12 mouse cellular contexts compared by ENCODE assay signal in genomic region chr9:42195651-42196050, GRCm38 (mm10).
DNase-seq lines count a peak whose midpoint lies in the region; ATAC-seq and TF ChIP-seq lines count a peak whose summit lies in the region.
"Had no signal": no experiment of that assay in that cellular context is flagged by ENCODE, and none has a peak within 500 bp of the region (broad histone marks: within the 10 kb centered on the region; RNA-seq: fewer than 3 reads in every experiment).

No protein-coding gene starts in this region.

- H3K4me2 ChIP-seq in intestine, embryonic 14.5 days (ENCODE audit: low read length): no peak overlapping the region
- no peak overlapping the region for H3K4me2 ChIP-seq in hindbrain, embryonic 11.5 days (replicated peaks; ENCODE audit: low read depth, low read length)
- no peak overlapping the region for H3K4me2 ChIP-seq in liver, embryonic 11.5 days
- H3K4me2 ChIP-seq: embryonic facial prominence, embryonic 15.5 days; liver, embryonic 13.5 days; midbrain, embryonic 15.5 days; neural tube, embryonic 15.5 days had no signal

- no peak overlapping the region for H3K4me3 ChIP-seq in left cerebral cortex, adult 2 months
- H3K4me3 ChIP-seq in intestine, embryonic 14.5 days (ENCODE audit: low read depth, low read length): no peak overlapping the region
- H3K4me3 ChIP-seq in testis, adult 2 months (ENCODE audit: control insufficient read depth, low read depth, low read length): no peak overlapping the region
- H3K4me3 ChIP-seq in hindbrain, embryonic 11.5 days (ENCODE audit: low read depth, low read length): no peak overlapping the region
- no peak overlapping the region for H3K4me3 ChIP-seq in liver, embryonic 11.5 days (ENCODE audit: low read depth, low read length)
- H3K4me3 ChIP-seq: embryonic facial prominence, embryonic 15.5 days; liver, embryonic 13.5 days; midbrain, embryonic 15.5 days; neural tube, embryonic 15.5 days had no signal

- WGBS in intestine, embryonic 14.5 days: 80% methylated on average over 8 of the region's 8 CpGs
- WGBS in hindbrain, embryonic 11.5 days: 79% methylated on average over 8 of the region's 8 CpGs
- WGBS in liver, embryonic 11.5 days: 70% methylated on average over 8 of the region's 8 CpGs

- no peak for TF ChIP-seq POLR2A in testis, adult 2 months (IDR thresholded peaks at IDR 0.05; ENCODE audit: control insufficient read depth, low read depth, low read length)

- no peaks in the 10 kb centered on the region for H3K27me3 ChIP-seq in intestine, embryonic 14.5 days (replicated peaks; ENCODE audit: control insufficient read depth, insufficient read depth, low read length)
- no peaks in the 10 kb centered on the region for H3K27me3 ChIP-seq in testis, adult 2 months (ENCODE audit: control insufficient read depth, insufficient read depth, low read length)
- H3K27me3 ChIP-seq in hindbrain, embryonic 11.5 days (ENCODE audit: control insufficient read depth, insufficient read depth, low read length): no peaks in the 10 kb centered on the region
- no peaks in the 10 kb centered on the region for H3K27me3 ChIP-seq in liver, embryonic 11.5 days (replicated peaks; ENCODE audit: control insufficient read depth, insufficient read depth, low read length)
- H3K27me3 ChIP-seq: embryonic facial prominence, embryonic 15.5 days; liver, embryonic 13.5 days; midbrain, embryonic 15.5 days; neural tube, embryonic 15.5 days had no signal

- H3K9ac ChIP-seq in intestine, embryonic 14.5 days (ENCODE audit: low read length): no peak overlapping the region
- no peak overlapping the region for H3K9ac ChIP-seq in hindbrain, embryonic 11.5 days (ENCODE audit: low read depth, low read length)
- H3K9ac ChIP-seq in liver, embryonic 11.5 days (ENCODE audit: low read depth, low read length): no peak overlapping the region
- H3K9ac ChIP-seq: embryonic facial prominence, embryonic 15.5 days; liver, embryonic 13.5 days; midbrain, embryonic 15.5 days; neural tube, embryonic 15.5 days had no signal

- H3K9me3 ChIP-seq in intestine, embryonic 14.5 days (ENCODE audit: control insufficient read depth, low read length): no peaks in the 10 kb centered on the region
- H3K9me3 ChIP-seq in hindbrain, embryonic 11.5 days (ENCODE audit: control insufficient read depth, low read length): no peaks in the 10 kb centered on the region
- no peaks in the 10 kb centered on the region for H3K9me3 ChIP-seq in liver, embryonic 11.5 days (ENCODE audit: control insufficient read depth, low read length)
- H3K9me3 ChIP-seq: embryonic facial prominence, embryonic 15.5 days; liver, embryonic 13.5 days; midbrain, embryonic 15.5 days; neural tube, embryonic 15.5 days had no signal

- ATAC-seq in intestine, embryonic 14.5 days (replicated peaks; ENCODE audit: low FRiP score, low TSS enrichment, low read depth): peak; percentile 32; the same call in 1 of the 2 replicates
- no peak for ATAC-seq in hindbrain, embryonic 11.5 days (ENCODE audit: low FRiP score)
- ATAC-seq in liver, embryonic 11.5 days (replicated peaks; ENCODE audit: low FRiP score): no peak
- ATAC-seq: midbrain, embryonic 15.5 days had no signal

- no peaks in the 10 kb centered on the region for H3K36me3 ChIP-seq in intestine, embryonic 14.5 days (ENCODE audit: control insufficient read depth, insufficient read depth, low read length)
- no peaks in the 10 kb centered on the region for H3K36me3 ChIP-seq in testis, adult 2 months (ENCODE audit: control insufficient read depth, insufficient read depth, low read length)
- H3K36me3 ChIP-seq in hindbrain, embryonic 11.5 days (ENCODE audit: control insufficient read depth, insufficient read depth, low read length): no peaks in the 10 kb centered on the region
- H3K36me3 ChIP-seq in liver, embryonic 11.5 days (ENCODE audit: control insufficient read depth, insufficient read depth, low read length): no peaks in the 10 kb centered on the region
- H3K36me3 ChIP-seq: embryonic facial prominence, embryonic 15.5 days; liver, embryonic 13.5 days; midbrain, embryonic 15.5 days; neural tube, embryonic 15.5 days had no signal

- peak overlapping the region; percentile 40 for H3K27ac ChIP-seq in left cerebral cortex, adult 2 months
- peak overlapping the region; percentile 55; the same call in 1 of the 2 replicates for H3K27ac ChIP-seq in intestine, embryonic 14.5 days (ENCODE audit: low read depth)
- H3K27ac ChIP-seq in testis, adult 2 months (ENCODE audit: control insufficient read depth, insufficient read depth, low read depth, low read length): peak overlapping the region; percentile 15; the same call in 1 of the 2 replicates
- H3K27ac ChIP-seq in hindbrain, embryonic 11.5 days (ENCODE audit: low read depth, low read length): no peak overlapping the region
- no peak overlapping the region for H3K27ac ChIP-seq in liver, embryonic 11.5 days (ENCODE audit: low read depth, low read length)
- H3K27ac ChIP-seq: liver, embryonic 13.5 days; midbrain, embryonic 15.5 days; neural tube, embryonic 15.5 days had no signal

- TF ChIP-seq CTCF in left cerebral cortex, adult 2 months (IDR thresholded peaks at IDR 0.05): no peak
- TF ChIP-seq CTCF in testis, adult 2 months (IDR thresholded peaks at IDR 0.05; ENCODE audit: control insufficient read depth, insufficient read depth, insufficient replicate concordance, low read depth, low read length): no peak

- intact Hi-C loops in left cerebral cortex, adult 2 months (cut with DNase I): no loop called here

- no peak for DNase-seq in left cerebral cortex, adult 2 months (ENCODE audit: extremely low spot score in 1 of 2, low spot score in 2 of 2)
- no peak for DNase-seq in left cerebral cortex, adult 8-10 months (ENCODE audit: low spot score in 2 of 2)
- DNase-seq in intestine, embryonic 14.5 days (ENCODE audit: low spot score): no peak
- peak; percentile 49 for DNase-seq in kidney, postnatal 10 days
- no peak for DNase-seq in hindbrain, embryonic 11.5 days (ENCODE audit: low spot score)
- DNase-seq in liver, embryonic 11.5 days (ENCODE audit: low spot score): no peak
- DNase-seq: cerebellum, adult 2 months; liver, embryonic 13.5 days had no signal

- H3K4me1 ChIP-seq in intestine, embryonic 14.5 days (replicated peaks; ENCODE audit: control insufficient read depth, insufficient read depth, low read length): no peaks in the 10 kb centered on the region
- H3K4me1 ChIP-seq in testis, adult 2 months (ENCODE audit: control insufficient read depth, insufficient read depth, low read length): peaks cover 4% of the 10 kb centered on the region; the same call in 1 of the 2 replicates
- H3K4me1 ChIP-seq in hindbrain, embryonic 11.5 days (replicated peaks; ENCODE audit: control insufficient read depth, insufficient read depth, low read length): no peaks in the 10 kb centered on the region
- no peaks in the 10 kb centered on the region for H3K4me1 ChIP-seq in liver, embryonic 11.5 days (replicated peaks; ENCODE audit: control insufficient read depth, insufficient read depth, low read length)
- H3K4me1 ChIP-seq: embryonic facial prominence, embryonic 15.5 days; liver, embryonic 13.5 days; midbrain, embryonic 15.5 days had no signal

Comparison
In these comparisons a context has a peak if more than half of its experiments do, and no peak if none do; other contexts are left out.
1. H3K27ac ChIP-seq: peak in left cerebral cortex, adult 2 months (single experiment), intestine, embryonic 14.5 days (single experiment) and testis, adult 2 months (single experiment); none in hindbrain, embryonic 11.5 days (single experiment) and liver, embryonic 11.5 days (single experiment).